Mouse (Mus musculus) erythroid progenitor cell, adult 5-6 weeks (primary cell): ENCODE data around the gene Psmb4. TPM values are rescaled to one million over a fixed set of nuclear protein-coding genes. Genes with fewer than 3 reads are reported as not detected.
"Not testable (repeated sequence)": the region's sequence is repeated elsewhere in the genome, so short reads cannot be mapped to it uniquely, and the experiment has no call there.

Experiments used
- ATAC-seq: replicated peaks from 2 replicates; pipeline ENCODE4 v1.8.0; 2016; ENCODE audit warnings: moderate number of reproducible peaks, mild to moderate bottlenecking, moderate TSS enrichment, inconsistent platforms; ENCODE audit not compliant: poor library complexity, low FRiP score, severe bottlenecking
- total RNA-seq, 2 experiments: library from RNA; stranded (forward) in 1 of 2; stranded (reverse) in 1 of 2; fragments of 150-400 nt in 1 of 2; fragments of 186-747, 209-891 nt in 1 of 2; gene quantifications; 2 replicates each; pipeline versions ENCODE4 v1.2.3 to v1.2.4; 2015 to 2017; ENCODE audit warnings: low replicate concordance in 2 of 2

The Psmb4 gene
- total RNA-seq, 2 experiments from 2014 or later = 25.2 to 171 TPM

- no peak for ATAC-seq
These were observed 24.4 kb upstream of the Psmb4 start for GRCm38 (mm10) chr3:94911050-94911693.

GRCm38 (mm10) chr3:94906482-94906881, 19.7 kb upstream of the Psmb4 start:
- 0 out of 2 replicates have a peak, but pooled peaks have one; percentile 55 for ATAC-seq

GRCm38 (mm10) chr3:94904759-94905158, 18.0 kb upstream of the Psmb4 start:
- ATAC-seq = not testable (repeated sequence)

GRCm38 (mm10) chr3:94902747-94903146, 16.0 kb upstream of the Psmb4 start:
- ATAC-seq = peak; percentile 81

- ATAC-seq = no peak
These were observed 7.3 kb upstream of the Psmb4 start for GRCm38 (mm10) chr3:94894076-94894475.

- ATAC-seq = no peak
These were observed 1.8 kb upstream of the Psmb4 start for GRCm38 (mm10) chr3:94888595-94888994.

- ATAC-seq = no peak
These were observed 4.2 kb downstream of the Psmb4 start for GRCm38 (mm10) chr3:94882579-94882978.

GRCm38 (mm10) chr3:94881840-94882239, 4.9 kb downstream of the Psmb4 start:
- no peak for ATAC-seq

GRCm38 (mm10) chr3:94878618-94879017, 8.1 kb downstream of the Psmb4 start:
- no peak for ATAC-seq

GRCm38 (mm10) chr3:94869011-94869410, 17.8 kb downstream of the Psmb4 start:
- ATAC-seq = no peak

- no peak for ATAC-seq
These were observed 27.3 kb downstream of the Psmb4 start for GRCm38 (mm10) chr3:94859471-94859870.

GRCm38 (mm10) chr3:94852215-94852614, 34.5 kb downstream of the Psmb4 start:
- ATAC-seq = no peak

- no peak for ATAC-seq
These were observed 35.0 kb downstream of the Psmb4 start for GRCm38 (mm10) chr3:94851731-94852130.

- 0 out of 2 replicates have a peak, but pooled peaks have one; percentile 63 for ATAC-seq
These were observed 37.4 kb downstream of the Psmb4 start for GRCm38 (mm10) chr3:94849338-94849737.

GRCm38 (mm10) chr3:94847382-94847781, 39.4 kb downstream of the Psmb4 start:
- ATAC-seq = no peak

- no peak for ATAC-seq
These were observed 47.7 kb downstream of the Psmb4 start for GRCm38 (mm10) chr3:94839101-94839500.

GRCm38 (mm10) chr3:94838631-94839030, 48.1 kb downstream of the Psmb4 start:
- no peak for ATAC-seq

GRCm38 (mm10) chr3:94837959-94838496, 48.7 kb downstream of the Psmb4 start:
- 0 out of 2 replicates have a peak, but pooled peaks have one; percentile 28 for ATAC-seq

GRCm38 (mm10) chr3:94837183-94837890, 49.4 kb downstream of the Psmb4 start, which contains the start of gene Pogz:
TSS of gene Pogz (plus strand) at chr3:94837567.
- peak; percentile 97 for ATAC-seq

GRCm38 (mm10) chr3:94835396-94835795, 51.4 kb downstream of the Psmb4 start:
- ATAC-seq = no peak
